Mouse (Mus musculus) myocyte (in vitro differentiated cells): Measurements from ENCODE around the gene Tedc1. TPM values are rescaled to one million over a fixed set of nuclear protein-coding genes. Genes with fewer than 3 reads are reported as not detected.

ENCODE experiments used
- H3K27me3 ChIP-seq: one replicate; pipeline ENCODE4 v1.6.1; 2011; ENCODE audit not compliant: control insufficient read depth, insufficient read depth, insufficient read length
- H3K36me3 ChIP-seq: one replicate; pipeline ENCODE4 v1.6.1; 2011; ENCODE audit not compliant: control insufficient read depth, insufficient read depth
- H3K4me2 ChIP-seq: one replicate; pipeline ENCODE4 v1.6.1; 2011; ENCODE audit warnings: low read depth, control low read depth
- H3K4me3 ChIP-seq: one replicate; pipeline ENCODE4 v1.5.1; 2011; ENCODE audit warnings: mild to moderate bottlenecking, control low read depth, moderate library complexity
- H3K79me2 ChIP-seq: one replicate; pipeline ENCODE4 v1.6.1; 2011; ENCODE audit not compliant: control insufficient read depth, insufficient read depth
- H3ac ChIP-seq: one replicate; pipeline ENCODE4 v1.6.1; 2011; ENCODE audit not compliant: control insufficient read depth, insufficient read length
- CEBPB ChIP-seq: IDR thresholded peaks from 2 replicates; pipeline ENCODE4 v1.6.1; 2011; ENCODE audit warnings: mild to moderate bottlenecking, moderate library complexity; ENCODE audit not compliant: poor library complexity, insufficient read depth, severe bottlenecking
- E2F4 ChIP-seq: IDR thresholded peaks from one replicate; pipeline ENCODE4 v1.6.1; 2011; ENCODE audit warnings: mild to moderate bottlenecking, control low read depth, moderate library complexity; ENCODE audit not compliant: insufficient read depth
- MAX ChIP-seq: IDR thresholded peaks from one replicate; pipeline ENCODE4 v1.6.1; 2011; ENCODE audit warnings: low read depth, mild to moderate bottlenecking, control low read depth
- MYOD1 ChIP-seq, 3 experiments: IDR thresholded peaks; one replicate each; pipeline ENCODE4 v1.6.1; 2011; ENCODE audit warnings: control low read depth in 2 of 3, low read depth in 2 of 3, mild to moderate bottlenecking in 2 of 3, moderate library complexity in 1 of 3; ENCODE audit not compliant: insufficient read length in 2 of 3, control insufficient read depth in 1 of 3
- MYOG ChIP-seq, 3 experiments: IDR thresholded peaks; one replicate each; pipeline ENCODE4 v1.6.1; 2011; ENCODE audit warnings: control low read depth in 2 of 3, low read depth in 2 of 3, mild to moderate bottlenecking in 2 of 3; ENCODE audit not compliant: insufficient read length in 2 of 3, control insufficient read depth in 1 of 3, insufficient read depth in 1 of 3
- POLR2A ChIP-seq: IDR thresholded peaks from one replicate; pipeline ENCODE4 v1.6.1; 2011; ENCODE audit warnings: low read depth, mild to moderate bottlenecking, control low read depth, moderate library complexity; ENCODE audit not compliant: insufficient read length
- POLR2AphosphoS2 ChIP-seq: IDR thresholded peaks from one replicate; pipeline ENCODE4 v1.6.1; 2011; ENCODE audit warnings: low read depth, control low read depth; ENCODE audit not compliant: insufficient read length
- REST ChIP-seq: IDR thresholded peaks from one replicate; pipeline ENCODE4 v1.6.1; 2011; ENCODE audit warnings: mild to moderate bottlenecking, control low read depth, moderate library complexity; ENCODE audit not compliant: insufficient read depth, insufficient read length
- SRF ChIP-seq: IDR thresholded peaks from one replicate; pipeline ENCODE4 v1.6.1; 2011; ENCODE audit warnings: low read depth; ENCODE audit not compliant: control insufficient read depth, insufficient read length
- TCF12 ChIP-seq: IDR thresholded peaks from one replicate; pipeline ENCODE4 v1.6.1; 2011; ENCODE audit warnings: mild to moderate bottlenecking, control low read depth; ENCODE audit not compliant: poor library complexity, insufficient read depth, severe bottlenecking
- TCF3 ChIP-seq: IDR thresholded peaks from one replicate; pipeline ENCODE4 v1.6.1; 2011; ENCODE audit warnings: low read depth, control low read depth; ENCODE audit not compliant: insufficient read length
- USF1 ChIP-seq: IDR thresholded peaks from one replicate; pipeline ENCODE4 v1.6.1; 2011; ENCODE audit warnings: low read depth, mild to moderate bottlenecking, control low read depth, moderate library complexity
- polyA plus RNA-seq: library from polyadenylated mRNA; unstranded; fragments of >200 nt; fragmentation: generic; extraction: Trizol; gene quantifications from one replicate; pipeline ENCODE4 v1.2.1, GENCODE M21; 2012; ENCODE audit warnings: missing spikeins

Tedc1 gene
- polyA plus RNA-seq, 1 experiment = 6.6 TPM

GRCm38 (mm10) chr12:113205251-113205942 lies 49.2 kb downstream of the Tedc1 start:
- Histone ChIP-seq H3K79me2 (no peaks in the 10 kb centered on the region), H3K4me3 (no peak overlapping the region), H3K27me3 (no peaks in the 10 kb centered on the region)

GRCm38 (mm10) chr12:113207737-113208136 lies 51.5 kb downstream of the Tedc1 start:
- Histone ChIP-seq H3K27me3 (no peaks in the 10 kb centered on the region), H3K4me3 (no peak overlapping the region), H3K36me3 (no peaks in the 10 kb centered on the region), H3K4me2 (peak overlapping the region; percentile 27), H3K79me2 (no peaks in the 10 kb centered on the region), H3ac (no peak overlapping the region)
- TF ChIP-seq E2F4 = no peak
- no peak for TF ChIP-seq POLR2AphosphoS2
- no peak for TF ChIP-seq MAX
- TF ChIP-seq CEBPB = no peak
- no peak for TF ChIP-seq TCF3
- TF ChIP-seq SRF = no peak
- TF ChIP-seq TCF12 = no peak
- TF ChIP-seq USF1 = no peak
- TF ChIP-seq REST = no peak
- no peak for TF ChIP-seq MYOG (IDR thresholded peaks at IDR 0.05; ENCODE audit: control insufficient read depth in 1 of 3, insufficient read depth in 1 of 3, insufficient read length in 2 of 3, low read depth in 2 of 3)
- no peak for TF ChIP-seq MYOD1 (IDR thresholded peaks at IDR 0.05; ENCODE audit: control insufficient read depth in 1 of 3, insufficient read length in 2 of 3, low read depth in 2 of 3)
- no peak for TF ChIP-seq POLR2A

More at GRCm38 (mm10) chr12:113205251-113205942, 49.2 kb downstream of the Tedc1 start:
- Histone ChIP-seq H3K36me3 (no peaks in the 10 kb centered on the region), H3ac (no peak overlapping the region), H3K4me2 (no peak overlapping the region)
- no peak for TF ChIP-seq E2F4
- TF ChIP-seq CEBPB = no peak
- no peak for TF ChIP-seq POLR2A
- no peak for TF ChIP-seq REST
- no peak for TF ChIP-seq MYOG (IDR thresholded peaks at IDR 0.05; ENCODE audit: control insufficient read depth in 1 of 3, insufficient read depth in 1 of 3, insufficient read length in 2 of 3, low read depth in 2 of 3)
- no peak for TF ChIP-seq SRF
- TF ChIP-seq MAX = no peak
- TF ChIP-seq POLR2AphosphoS2 = no peak
- no peak for TF ChIP-seq TCF12
- TF ChIP-seq USF1 = no peak
- no peak for TF ChIP-seq MYOD1 (IDR thresholded peaks at IDR 0.05; ENCODE audit: control insufficient read depth in 1 of 3, insufficient read length in 2 of 3, low read depth in 2 of 3)
- TF ChIP-seq TCF3 = no peak

- TF ChIP-seq CEBPB = 0 out of 2 replicates have a peak, but pooled peaks have one; percentile 30
- no peak for TF ChIP-seq E2F4
- Histone ChIP-seq H3K27me3 (no peaks in the 10 kb centered on the region), H3K79me2 (no peaks in the 10 kb centered on the region), H3K36me3 (no peaks in the 10 kb centered on the region), H3K4me3 (no peak overlapping the region), H3K4me2 (peak overlapping the region; percentile 45), H3ac (no peak overlapping the region)
Measured at GRCm38 (mm10) chr12:113210586-113211378, 54.6 kb downstream of the Tedc1 start.

- Histone ChIP-seq H3ac (no peak overlapping the region), H3K79me2 (no peaks in the 10 kb centered on the region), H3K4me3 (no peak overlapping the region), H3K36me3 (no peaks in the 10 kb centered on the region), H3K27me3 (no peaks in the 10 kb centered on the region), H3K4me2 (no peak overlapping the region)
- TF ChIP-seq TCF3 = no peak
- TF ChIP-seq USF1 = no peak
- TF ChIP-seq E2F4 = no peak
- no peak for TF ChIP-seq REST
- no peak for TF ChIP-seq POLR2AphosphoS2
- TF ChIP-seq MYOG (IDR thresholded peaks at IDR 0.05; ENCODE audit: control insufficient read depth in 1 of 3, insufficient read depth in 1 of 3, insufficient read length in 2 of 3, low read depth in 2 of 3) = no peak
- TF ChIP-seq MYOD1 (IDR thresholded peaks at IDR 0.05; ENCODE audit: control insufficient read depth in 1 of 3, insufficient read length in 2 of 3, low read depth in 2 of 3) = no peak
- no peak for TF ChIP-seq POLR2A
- no peak for TF ChIP-seq TCF12
- no peak for TF ChIP-seq CEBPB
- no peak for TF ChIP-seq SRF
Measured at GRCm38 (mm10) chr12:113211772-113212171, 55.6 kb downstream of the Tedc1 start.
